Mouse (Mus musculus) ES-Bruce4 (cell line): ENCODE measurements around the gene Etnk1.

Source experiments
- CTCF ChIP-seq: IDR thresholded peaks from one replicate; pipeline ENCODE4 v1.8.1; 2011; ENCODE audit warnings: low read depth, low read length
- EP300 ChIP-seq: IDR thresholded peaks from 2 replicates; pipeline ENCODE4 v1.6.1; 2011; ENCODE audit warnings: low read depth, low read length; ENCODE audit not compliant: insufficient read depth
- POLR2A ChIP-seq: IDR thresholded peaks from one replicate; pipeline ENCODE4 v1.8.1; 2011; ENCODE audit warnings: low read length; ENCODE audit not compliant: insufficient read depth

- no peak for TF ChIP-seq EP300
- TF ChIP-seq POLR2A: no peak
- TF ChIP-seq CTCF: no peak
Measured at GRCm38 (mm10) chr6:143179733-143180132, 12.7 kb downstream of the Etnk1 start.
